Mouse (Mus musculus) gonadal fat pad, adult 2 months (tissue): Measurements from ENCODE around the gene Gm13420. TPM values are rescaled to one million over a fixed set of nuclear protein-coding genes. Genes with fewer than 3 reads are reported as not detected.
"Not testable (repeated sequence)": the region's sequence is repeated elsewhere in the genome, so short reads cannot be mapped to it uniquely, and the experiment has no call there.

Experiments used
- DNase-seq: peaks from one replicate; pipeline ENCODE4 v3.0.0-alpha.2; 2012; ENCODE audit warnings: low read depth
- polyA plus RNA-seq: library from polyadenylated mRNA; depleted of rRNA; stranded (reverse); fragments of >200 nt; gene quantifications from 2 replicates; pipeline ENCODE4 v1.2.3, GENCODE M21; 2012; rRNA removed

The Gm13420 gene
- polyA plus RNA-seq = 0.09 TPM in 1 of 2 replicates, not detected in the other

DNA sequence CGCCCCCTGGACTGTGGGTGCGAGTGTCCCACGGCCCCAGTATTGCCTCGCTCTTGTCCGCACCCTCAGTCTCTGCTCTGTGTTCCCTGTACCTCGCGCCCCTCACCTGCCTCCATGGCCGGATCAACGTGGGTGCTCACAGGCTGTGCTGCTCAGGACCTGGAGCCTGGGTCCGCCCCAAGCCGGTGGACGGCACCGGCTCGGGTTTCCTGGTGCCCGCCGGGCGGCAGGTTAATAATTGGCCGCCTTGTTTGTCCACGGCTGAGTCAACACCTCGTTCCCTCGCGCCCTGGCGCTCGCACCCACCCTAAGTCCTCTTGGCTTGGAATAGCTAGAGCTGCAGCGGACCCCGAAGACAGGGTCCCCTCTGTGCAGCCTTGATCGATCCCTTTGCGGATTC is at the start of gene Gm13420:
Gene Gm13420 (minus strand): TSS at position 189 of the 400 bp plus-strand sequence.
- no peak for DNase-seq

DNA sequence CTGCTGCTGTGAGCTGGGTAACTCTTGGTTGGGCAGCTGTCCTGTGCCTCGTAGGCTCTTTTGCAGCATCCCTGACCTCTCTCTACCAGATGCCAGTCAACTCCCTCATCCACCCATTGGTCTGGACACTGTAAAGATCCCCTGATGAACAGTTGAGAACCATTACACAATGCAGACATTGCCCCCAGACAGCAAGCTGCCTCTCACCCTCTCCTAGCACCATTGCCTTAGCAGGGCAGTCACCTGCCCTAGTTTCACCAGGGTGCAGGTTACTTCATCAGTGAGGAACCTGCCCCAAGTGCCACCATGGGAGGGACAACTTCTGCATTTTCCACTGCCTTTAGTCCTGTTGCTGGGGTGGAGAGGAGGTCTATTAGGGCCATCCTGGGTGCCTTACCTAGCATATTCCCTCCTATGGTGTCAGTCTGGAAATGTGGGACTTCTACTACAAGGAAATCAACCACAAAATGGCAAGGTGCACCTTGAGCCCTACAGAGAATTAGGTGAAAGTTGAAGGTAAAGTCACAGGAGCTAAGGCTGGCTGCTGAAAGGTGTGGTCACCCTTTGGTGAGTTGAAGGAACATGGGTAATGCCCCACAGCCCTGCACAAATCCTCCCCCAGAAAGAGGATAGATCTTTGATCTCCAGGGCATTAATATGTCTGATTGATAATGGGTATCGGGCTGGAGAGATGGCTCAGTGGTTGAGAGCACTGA is 41.4 kb upstream of the Gm13420 start:
- DNase-seq = no peak

GRCm38 (mm10) chr2:29787937-29788681 is 36.6 kb upstream of the Gm13420 start, which contains the start of gene Trub2:
Gene Trub2 (minus strand): TSS chr2:29788502.
- no peak for DNase-seq

GRCm38 (mm10) chr2:29787104-29787917 is 35.8 kb upstream of the Gm13420 start, which contains the start of gene Coq4:
Gene Coq4 (plus strand): TSS chr2:29787493.
- DNase-seq = no peak

- no peak for DNase-seq
These were observed 32.8 kb upstream of the Gm13420 start for GRCm38 (mm10) chr2:29784290-29784689.

DNA sequence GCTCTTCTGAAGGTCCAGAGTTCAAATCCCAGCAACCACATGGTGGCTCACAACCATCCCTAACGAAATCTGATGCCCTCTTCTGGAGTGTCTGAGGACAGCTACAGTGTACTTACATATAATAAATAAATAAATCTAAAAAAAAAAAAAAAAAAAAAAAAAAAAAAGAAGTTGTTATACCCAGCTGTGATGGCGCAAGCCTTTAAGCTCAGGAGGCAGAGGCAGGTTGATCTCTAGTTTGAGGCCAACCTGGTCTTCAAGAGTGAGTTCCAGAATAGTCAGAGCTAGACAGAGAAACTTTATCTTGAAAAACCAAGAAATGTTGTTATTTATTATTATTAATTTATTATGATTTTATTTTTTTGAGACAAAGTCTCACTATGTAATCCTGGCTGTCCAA is 29.8 kb upstream of the Gm13420 start:
- not testable (repeated sequence) for DNase-seq

GRCm38 (mm10) chr2:29773323-29773722 is 21.8 kb upstream of the Gm13420 start:
- DNase-seq = no peak

GRCm38 (mm10) chr2:29771611-29772461 is 20.4 kb upstream of the Gm13420 start:
- DNase-seq = peak; percentile 99

- DNase-seq = no peak
These were observed 18.7 kb upstream of the Gm13420 start for GRCm38 (mm10) chr2:29770162-29770561.

- no peak for DNase-seq
These were observed 17.4 kb upstream of the Gm13420 start for GRCm38 (mm10) chr2:29768901-29769300.

GRCm38 (mm10) chr2:29767976-29768709 is 16.7 kb upstream of the Gm13420 start:
- DNase-seq = peak; percentile 83

GRCm38 (mm10) chr2:29764831-29765230 is 13.3 kb upstream of the Gm13420 start:
- no peak for DNase-seq

- no peak for DNase-seq
These were observed 4.2 kb upstream of the Gm13420 start for GRCm38 (mm10) chr2:29755693-29756092.

DNA sequence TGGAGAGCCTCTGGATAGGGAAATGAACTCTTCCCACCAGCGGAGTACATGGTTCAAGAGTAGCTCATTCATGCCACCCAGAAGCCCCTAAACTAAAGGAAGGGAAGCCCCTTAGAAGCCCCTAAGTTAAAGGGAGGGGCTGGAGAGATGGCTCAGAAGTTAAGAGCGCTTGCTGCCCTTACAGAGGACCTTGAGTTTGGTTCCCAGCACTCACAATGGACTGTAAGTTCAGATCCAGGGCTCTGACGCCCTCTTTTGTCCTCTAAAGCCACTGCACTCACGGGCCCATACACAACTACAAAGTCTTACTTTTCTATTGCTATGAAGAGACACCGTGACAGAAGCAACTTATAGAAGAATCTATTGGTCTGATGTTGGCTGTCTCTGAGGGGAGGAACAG is 912 bp upstream of the Gm13420 start:
- DNase-seq = no peak

DNA sequence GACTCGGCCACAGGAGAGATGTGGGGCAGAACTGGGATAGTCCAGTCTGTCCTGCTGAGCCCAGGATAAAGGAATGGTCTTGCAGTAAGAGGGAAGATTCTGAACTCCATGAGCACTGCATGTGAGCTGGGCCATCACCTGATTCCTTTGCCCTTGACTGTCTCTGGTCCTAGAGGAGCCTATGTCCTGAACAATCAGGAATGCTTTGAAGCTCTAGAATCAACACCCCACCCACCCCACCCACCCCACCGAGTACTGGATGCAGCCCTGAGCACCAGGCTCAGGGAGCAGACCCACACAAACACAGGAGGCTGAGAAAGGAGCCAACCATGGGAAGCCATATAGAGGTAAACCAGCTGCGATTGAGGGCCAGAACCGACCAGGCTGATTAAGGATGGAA is 3.0 kb downstream of the Gm13420 start:
- no peak for DNase-seq

DNA sequence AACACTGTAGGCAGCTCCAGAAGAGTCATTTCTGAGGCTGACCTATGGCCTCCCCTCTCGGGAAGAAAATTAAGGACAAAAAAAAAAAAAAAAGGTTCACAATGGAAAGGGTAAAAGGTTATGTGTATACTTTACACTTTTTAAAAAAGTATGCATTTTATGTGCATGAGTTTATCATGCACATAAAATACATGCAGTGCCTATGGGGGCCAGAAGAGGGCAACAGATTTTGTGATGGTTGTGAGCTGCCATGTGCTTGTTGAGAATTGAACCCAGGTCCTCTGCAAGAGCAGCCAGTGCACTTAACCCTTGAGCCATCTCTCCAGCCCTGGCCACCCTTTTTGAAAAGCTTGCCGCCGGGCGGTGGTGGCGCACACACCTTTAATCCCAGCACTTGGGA is 3.6 kb downstream of the Gm13420 start:
- DNase-seq = no peak

DNA sequence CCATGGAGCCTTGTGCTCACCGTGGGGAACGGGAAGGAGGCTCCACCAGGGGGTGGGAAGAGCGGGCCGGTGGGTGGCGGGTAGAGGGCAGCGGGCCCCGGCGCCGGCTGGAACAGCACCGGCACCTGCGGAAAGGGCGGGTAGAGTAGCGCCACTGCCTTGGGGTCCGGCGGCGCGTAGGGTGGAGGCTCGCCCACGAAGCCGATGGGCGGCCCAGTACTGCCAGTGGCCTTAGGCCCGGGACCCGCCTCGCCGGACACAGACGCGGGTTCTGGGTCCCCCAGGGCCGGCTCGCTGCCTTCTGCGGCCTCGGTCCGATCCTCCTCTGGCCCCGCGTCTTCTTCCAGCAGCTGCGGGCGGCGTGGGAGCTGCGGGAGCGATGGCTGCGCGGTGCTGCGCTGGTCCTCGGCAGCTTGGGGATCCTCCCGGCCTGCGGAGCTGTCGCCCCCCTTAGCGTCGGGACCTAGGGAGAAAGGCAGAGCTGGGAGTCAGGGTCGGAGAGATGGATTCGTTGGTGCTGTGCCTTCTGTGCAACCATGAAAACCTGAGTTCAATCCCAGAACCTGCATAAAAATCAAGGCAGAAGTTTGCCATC is 4.2 kb downstream of the Gm13420 start:
- DNase-seq = no peak

DNA sequence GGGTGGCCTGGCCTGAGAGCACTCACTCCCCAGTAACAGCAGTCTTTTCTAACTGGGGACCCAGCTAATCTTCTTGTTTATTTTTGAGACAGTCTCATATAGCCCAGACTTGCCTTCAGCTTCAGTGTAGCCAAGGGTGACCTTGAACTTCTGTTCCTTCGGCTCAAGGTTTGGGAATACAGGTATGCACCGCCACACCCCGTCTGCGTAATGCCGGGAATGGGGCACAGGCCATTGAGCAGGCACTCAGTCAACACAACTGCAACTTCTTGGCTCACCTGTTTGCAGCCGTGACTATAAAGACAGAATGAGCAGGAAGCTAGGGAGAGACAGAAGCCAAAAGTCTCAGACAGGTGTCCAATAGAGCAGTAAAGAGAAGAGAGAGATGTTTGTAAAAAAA is 7.2 kb downstream of the Gm13420 start:
- no peak for DNase-seq

DNA sequence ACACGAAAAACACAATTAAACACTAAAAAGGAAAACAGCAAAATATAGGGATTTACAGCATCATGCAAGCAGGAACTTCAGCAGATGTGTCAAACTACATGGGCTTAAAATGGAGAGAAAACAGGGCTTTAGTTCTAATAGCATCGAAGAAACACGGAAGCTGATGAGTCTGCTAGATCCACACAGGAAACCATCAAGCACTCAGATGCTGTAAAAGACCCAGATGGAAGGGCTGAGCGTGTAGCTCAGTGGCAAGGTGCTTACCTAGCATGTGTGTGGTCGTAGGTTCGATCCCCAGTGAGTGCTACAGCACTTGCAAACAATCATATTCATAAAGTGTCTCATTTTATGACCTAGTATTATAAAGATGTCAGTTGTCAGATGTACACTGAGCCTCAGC is 10.3 kb downstream of the Gm13420 start:
- DNase-seq = no peak

DNA sequence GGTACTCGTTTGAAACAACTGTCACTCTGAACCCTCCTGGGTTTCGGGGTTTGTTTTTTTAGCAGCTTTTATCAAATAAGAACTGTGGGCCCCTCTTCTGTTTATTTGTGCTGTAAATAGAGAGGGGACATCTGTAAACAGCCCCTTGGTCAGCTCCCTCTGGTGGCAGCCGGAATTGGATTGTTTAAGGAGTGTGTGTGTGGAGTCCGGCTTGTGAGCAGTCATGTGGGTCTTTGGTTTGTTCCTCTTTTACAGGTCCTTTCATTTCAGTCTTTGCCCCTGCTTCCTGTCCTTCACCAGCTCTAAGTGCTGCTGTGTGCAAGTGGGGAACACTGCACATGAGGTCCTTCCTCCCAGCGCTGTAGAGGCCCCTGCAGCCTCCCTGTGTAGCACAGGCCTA is 12.1 kb downstream of the Gm13420 start:
- DNase-seq = no peak
